Mouse (Mus musculus): ENCODE measurements around the gene Prcd. TPM values are rescaled to one million over a fixed set of nuclear protein-coding genes. Genes with fewer than 3 reads are reported as not detected.

The Prcd gene
- total RNA-seq, 2 experiments from 2014 or later = 4.1 to 6.0 TPM

DNA sequence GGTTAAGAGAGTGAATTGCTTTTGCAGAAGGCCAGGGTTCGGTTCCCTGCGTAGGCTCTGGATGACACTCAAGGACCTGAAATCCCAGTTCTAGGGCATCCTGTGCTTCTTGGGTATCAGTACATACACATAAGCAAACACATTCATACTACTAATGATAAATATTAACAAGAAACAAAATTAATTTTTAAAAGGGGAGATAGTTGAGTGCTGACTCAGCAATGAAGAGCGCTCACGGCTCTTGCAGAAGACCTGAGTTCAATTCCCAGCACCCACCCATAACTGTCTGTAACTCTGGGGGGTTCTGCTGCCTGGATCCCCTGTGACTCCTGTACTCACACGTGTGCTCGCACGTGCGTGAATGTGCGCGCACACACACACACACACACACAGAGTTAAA lies 36.3 kb downstream of the Prcd start:
- DNase-seq = no peak

DNA sequence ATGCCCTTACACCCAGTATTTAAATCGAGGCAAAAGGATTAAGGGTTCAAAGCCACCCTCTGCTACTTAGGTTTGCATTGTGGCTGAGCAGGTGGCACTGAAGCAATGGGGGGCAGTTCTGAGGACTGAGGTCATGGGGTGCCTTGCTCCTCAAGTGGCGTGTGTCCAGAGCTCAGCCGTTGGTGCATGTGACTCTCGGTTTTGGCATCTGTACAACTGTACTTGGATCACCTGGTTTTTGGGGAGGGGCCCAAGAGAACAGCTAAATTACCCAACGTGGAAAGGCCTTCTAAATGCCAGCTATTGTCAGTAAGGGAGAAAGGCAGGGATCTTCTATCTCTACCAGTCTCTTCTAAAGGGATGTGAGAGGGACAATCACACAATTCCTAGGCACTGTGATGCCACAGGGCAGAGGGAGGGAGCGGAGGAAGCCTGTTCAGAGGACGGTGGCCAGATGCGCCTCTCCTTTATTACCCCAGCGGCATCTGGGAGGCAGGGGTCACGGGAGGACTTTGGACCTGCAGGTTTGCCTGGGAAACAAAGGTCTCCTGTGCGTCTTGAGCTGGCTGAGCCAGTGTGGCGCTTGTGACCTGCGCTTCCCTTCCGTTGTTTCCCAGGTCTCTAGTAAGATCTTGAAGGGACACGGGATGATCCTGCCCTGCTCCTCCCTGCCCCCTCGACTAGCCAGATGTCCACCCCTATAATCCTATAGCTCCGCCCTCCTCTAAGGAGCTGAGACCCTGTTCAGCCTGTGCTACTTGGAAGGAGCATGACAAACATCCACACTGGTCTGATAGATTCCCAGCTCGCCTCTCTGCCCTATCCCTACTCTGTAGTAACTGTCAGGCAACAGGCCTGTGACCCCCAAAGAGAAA lies 37.6 kb downstream of the Prcd start:
- no peak for DNase-seq

DNA sequence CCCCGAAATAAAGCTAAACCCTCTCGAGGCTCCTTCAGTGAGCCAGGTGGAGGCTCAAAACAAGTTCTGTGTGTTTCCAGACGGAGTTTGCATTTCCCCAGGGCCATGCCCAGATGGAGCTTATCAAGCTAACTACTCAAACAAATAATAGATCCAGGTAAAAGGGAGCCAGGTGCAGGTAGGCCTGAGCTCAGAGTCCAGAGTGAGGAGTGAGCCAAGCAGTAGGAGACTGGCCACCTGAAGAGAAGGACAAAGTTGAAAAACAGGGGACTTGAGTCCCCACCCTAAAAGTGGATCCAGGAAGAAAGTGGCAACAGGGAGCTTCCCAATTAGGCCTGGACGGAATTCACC lies 40.5 kb downstream of the Prcd start:
- DNase-seq = no peak

DNA sequence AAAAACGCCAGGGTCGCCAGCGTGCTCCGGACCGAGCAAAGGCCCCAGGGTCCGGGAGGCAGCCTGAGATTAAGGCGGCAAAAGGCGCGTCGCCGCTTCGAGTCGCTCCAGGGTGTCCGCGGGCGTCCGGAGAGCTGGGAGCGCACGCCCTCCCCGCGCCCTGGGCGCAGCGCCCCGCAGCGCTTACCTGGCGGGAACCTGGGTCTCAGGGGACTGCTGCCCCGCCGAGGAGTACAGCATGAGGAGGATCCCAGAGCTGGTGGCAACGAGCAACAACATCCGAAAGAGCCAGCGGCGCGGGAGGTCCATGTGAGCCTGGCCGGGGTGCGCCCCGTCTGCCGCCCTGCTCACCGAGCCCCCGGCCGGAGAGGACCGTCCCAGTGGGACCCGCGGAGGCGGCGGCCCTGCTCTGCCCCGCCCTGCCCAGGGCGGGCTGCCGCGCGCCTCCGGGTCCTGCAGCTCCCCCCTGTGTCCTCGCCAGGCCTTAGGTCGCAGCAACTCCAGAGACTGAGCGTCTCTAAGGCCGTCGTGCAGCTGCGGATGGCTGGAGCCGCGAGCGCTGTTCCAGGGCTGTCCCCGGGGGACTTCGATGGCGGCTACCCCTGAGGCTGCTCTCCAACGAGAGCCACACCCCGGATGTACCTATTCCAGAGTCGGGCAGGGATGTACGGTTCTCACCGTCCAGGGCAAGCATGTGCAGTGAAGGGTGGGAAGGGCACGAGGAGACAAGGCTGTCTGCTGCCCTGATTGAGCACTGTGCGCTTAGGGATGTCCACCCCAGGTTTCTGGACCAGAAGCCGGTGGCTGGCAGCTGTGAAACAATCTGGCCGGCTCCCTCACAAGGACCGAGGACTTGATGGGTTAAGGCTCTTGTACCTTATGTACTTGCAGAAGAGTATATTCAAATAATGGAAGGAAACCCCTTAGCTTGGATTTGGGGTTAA lies 41.2 kb downstream of the Prcd start:
- DNase-seq = peak; percentile 69

DNA sequence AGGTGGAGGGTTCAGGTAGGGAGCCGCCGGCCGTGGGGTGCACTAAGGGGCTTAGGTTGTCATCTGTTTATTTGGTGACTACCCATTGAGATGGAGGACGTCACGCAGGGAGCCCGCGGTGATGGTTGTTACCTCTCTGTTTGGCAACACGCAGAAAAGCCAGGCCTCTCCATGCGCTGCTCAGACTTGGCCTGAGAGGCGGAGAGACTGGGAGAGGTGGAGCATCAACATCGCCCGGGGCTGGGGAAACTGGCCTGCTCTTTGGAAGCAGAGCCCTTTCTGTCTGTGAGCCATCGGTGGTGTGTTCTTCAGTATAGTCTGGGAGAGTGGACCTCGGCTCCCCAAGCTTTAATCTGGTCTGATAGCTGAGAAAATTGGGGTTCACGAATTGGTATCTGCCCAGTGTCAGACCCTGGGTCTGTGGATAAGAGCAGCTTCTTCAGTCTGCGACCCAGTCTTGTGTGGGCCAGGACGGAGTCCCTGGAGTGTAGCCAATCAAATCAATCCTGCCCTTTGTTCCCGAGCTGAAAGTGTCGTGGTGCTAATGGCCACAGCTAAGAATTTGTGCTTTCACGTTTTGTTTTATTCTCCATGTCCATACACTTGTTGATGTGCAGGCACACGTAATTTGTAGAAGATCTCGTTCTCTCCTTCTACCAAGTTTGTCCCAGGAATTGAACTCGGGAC lies 42.0 kb downstream of the Prcd start:
- DNase-seq = no peak

DNA sequence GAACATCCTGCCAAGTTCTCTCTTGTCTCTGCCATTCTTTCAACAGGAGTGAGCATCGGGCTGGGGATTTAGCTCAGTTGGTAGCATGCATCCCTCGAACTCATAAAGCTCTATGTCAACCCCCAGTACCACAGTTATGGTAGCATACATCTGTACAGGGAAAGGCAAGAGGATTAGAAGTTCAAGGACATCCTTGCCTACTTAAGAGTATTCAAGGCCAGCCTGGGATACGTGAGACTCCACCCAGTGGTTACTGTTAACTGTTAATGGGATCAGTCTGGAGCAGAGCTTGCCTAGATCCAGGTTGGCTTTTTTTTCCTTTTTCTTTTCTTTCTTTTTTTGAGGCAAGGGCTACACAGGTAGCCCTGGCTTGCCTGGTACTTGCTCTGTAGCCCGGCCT lies 43.1 kb downstream of the Prcd start:
- DNase-seq = no peak

DNA sequence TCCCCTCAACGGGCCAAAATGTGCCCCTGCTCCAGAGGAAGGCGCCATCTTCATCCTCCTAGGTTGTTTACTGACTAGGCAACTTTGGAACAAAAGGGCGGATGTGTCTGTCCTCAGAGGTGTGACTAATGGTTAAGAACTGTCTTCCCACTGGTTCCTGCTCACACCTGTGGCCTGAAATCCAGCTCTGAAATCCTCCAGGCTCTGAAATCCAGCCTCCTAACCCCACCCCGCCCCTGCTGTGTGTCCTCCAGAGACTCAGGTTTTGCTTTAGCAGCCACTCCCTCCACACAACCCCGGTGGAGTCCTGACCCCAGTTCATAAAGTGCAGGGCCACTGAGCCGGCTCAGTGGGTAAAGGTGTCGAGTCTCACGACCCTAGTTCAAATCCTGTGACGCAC lies 44.2 kb downstream of the Prcd start:
- no peak for DNase-seq

DNA sequence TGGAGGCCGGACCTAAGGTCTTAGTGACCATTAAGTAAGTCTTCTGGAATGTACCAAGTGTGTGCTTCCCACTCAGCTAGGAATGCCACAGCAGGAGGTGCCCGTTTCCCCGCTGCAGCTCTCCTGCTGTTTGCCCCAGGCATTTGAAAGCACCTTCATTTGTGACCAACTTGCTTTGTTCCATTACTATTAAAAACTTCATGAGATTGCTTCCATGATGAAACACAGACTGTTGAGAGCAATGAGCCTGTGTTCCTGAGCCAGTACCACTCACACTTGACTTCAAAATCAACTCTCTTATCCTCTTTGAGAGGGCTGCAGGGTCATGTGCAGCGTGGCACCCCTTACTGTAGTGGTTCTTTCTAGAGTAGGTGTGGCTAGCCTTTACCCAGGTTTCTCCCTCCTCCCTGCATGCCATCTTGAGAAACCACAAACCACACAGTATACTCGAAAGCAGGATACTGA lies 48.1 kb downstream of the Prcd start:
- DNase-seq = no peak

DNA sequence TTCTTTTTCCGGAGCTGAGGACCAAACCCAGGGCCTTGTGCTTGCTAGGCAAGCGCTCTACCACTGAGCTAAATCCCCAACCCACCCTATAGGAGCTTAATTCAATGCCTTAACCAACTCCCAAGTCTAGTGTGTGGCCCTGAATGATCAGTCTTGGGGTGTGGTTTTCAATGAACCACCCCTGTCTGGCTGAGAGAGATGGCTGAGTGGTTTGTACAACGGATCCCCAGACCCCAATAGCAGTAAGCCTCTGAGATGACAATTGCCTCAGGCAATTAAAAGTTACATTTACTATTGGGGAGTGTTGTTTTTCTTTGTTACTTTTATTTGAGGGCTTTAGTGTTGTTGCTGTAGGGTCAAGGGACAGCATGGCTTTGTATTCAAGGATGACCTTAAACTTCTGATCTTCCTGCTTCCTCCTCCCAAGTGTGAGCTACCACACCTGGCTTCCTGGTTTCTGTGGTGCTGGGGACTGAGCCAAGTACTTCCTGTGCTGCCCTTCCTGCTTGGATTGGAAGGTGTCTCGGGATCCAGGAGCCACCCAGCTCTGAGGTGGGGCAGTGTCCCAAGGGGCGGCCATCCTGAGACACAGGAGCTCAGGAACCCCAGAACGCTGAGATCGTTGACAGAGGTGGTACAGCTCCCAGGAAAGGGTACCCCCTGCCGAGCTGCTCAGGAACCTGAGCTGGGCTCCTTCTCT lies 51.2 kb downstream of the Prcd start:
- no peak for DNase-seq

DNA sequence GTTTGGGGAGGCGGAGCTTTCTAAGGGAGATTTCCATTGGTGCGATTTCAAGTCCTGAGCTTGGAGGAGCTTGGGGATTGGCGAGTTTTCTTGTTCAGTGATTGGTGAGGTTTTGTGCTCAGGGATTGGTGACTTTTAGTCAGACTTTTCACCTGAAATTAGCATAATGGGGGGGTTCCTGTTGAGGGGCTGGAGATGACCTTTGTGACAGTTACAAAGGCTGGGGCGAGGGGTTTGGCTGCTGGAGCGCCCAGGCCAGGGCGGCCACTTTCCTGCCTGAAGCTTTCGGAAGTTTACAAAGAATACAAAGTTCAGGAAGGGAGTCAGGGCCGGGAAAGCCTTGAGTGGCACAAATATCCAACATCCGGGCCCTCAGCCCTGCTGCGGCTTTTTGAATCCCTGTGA lies 51.9 kb downstream of the Prcd start:
- no peak for DNase-seq

DNA sequence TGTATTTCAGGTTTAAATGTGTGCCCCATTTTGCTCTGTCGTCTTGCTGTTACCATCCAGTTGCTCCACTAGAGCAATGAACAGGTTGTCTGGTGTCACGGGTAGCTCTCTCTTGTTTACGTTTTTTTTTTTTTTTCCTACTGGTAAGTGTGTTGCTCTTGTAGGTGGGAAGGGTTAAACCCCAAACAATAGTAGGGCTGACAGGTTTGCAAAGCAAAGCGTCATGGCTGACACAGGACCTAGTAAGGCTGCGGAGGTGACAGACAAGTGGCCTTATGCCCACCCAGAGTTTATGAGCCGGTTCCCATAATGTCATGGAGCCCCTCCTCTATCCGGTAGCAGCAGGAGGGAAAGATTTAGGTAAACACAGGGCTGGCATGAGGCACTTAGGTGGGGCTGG lies 53.0 kb downstream of the Prcd start:
- DNase-seq = no peak

DNA sequence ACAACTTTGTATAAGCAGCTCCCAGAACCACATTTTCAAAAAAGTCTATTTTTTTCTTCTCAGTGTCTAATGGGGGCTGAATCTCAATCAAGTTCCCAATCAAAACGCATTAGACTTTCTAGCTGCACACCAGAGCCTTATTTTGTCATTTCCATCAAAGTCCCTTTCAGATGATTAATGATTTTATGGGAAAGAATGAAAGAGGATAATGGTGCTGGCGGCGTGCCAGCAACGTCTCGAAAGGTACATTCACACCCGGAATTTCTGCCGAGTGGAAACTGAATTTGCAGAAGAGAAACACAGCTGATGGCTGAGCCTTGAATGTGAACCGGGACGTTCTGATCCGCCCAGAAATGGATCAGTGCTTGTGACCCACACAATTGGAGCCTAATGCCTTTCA lies 56.8 kb downstream of the Prcd start:
- no peak for DNase-seq

DNA sequence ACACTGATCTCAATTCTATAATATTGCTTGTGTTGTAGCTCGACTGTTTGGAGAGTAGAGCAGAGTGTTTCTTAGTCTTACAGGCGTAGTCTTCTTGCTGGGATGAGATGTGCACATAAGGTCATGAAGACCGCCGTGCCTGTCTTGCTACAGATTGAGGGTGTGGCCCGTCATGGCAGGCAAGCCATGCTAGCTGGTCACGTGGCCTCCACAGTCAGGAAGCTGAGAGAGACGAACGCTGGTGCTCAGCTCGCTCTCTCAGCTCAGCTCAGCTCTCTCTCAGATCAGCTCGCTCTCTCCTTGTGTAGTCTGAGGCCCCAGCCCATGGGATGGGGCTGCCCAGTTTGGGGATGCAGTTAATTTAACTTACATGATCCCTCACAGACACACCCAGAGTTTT lies 57.5 kb downstream of the Prcd start:
- DNase-seq = no peak

DNA sequence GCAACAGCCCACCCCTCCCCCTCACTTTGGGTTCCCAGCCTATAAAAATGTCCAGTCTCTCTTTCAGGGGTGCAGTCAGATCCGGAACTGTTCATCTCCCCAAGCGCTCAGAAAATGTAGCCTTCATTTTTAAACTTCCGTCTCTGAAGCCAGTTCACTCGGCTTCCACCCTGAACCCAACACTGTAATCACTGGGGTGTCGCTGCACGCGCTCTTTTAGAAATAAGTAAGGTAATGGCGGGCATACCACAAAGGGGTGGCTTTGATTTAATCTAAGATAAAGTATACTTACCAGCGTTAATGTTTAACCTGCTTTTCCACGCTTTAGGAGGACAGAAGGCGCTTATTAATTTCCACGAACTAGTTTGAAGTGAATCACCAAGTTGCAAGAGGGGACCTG lies 60.7 kb downstream of the Prcd start:
- no peak for DNase-seq

Other genes with a start within 250 kb of the Prcd start
- gene Rnf157, start 240.5 kb upstream of the Prcd start, total RNA-seq (2021) = 10 to 100 TPM; 11.2 to 16.5 TPM
- 10 to 100 TPM; 47.9 to 51.1 TPM for gene Ubald2, start 219.4 kb upstream of the Prcd start, total RNA-seq (2021)
- not detected for gene Qrich2, start 187.3 kb upstream of the Prcd start, total RNA-seq (2021)
- 10 to 100 TPM; 68.0 to 80.1 TPM for gene Prpsap1, start 159.3 kb upstream of the Prcd start, total RNA-seq (2021)
- gene Sphk1, start 122.6 kb upstream of the Prcd start, total RNA-seq (2021) = 1 to 10 TPM; 3.0 to 5.1 TPM
- gene Ube2o, start 72.1 kb upstream of the Prcd start, total RNA-seq (2021) = 10 to 100 TPM; 20.8 to 29.8 TPM
- gene Aanat, start 67.1 kb upstream of the Prcd start, total RNA-seq (2021) = not detected
- 10 to 100 TPM; 11.1 to 14.4 TPM for gene Rhbdf2, start 26.5 kb upstream of the Prcd start, total RNA-seq (2021)
- gene Cygb, start 779 bp downstream of the Prcd start, total RNA-seq (2021) = 10 to 100 TPM; 40.8 to 44.7 TPM
- under 1 TPM in 1 of 2 experiments, not detected in 1; 0.15 TPM for gene St6galnac1, start 122.0 kb downstream of the Prcd start, total RNA-seq (2021)
- gene Mxra7, start 174.5 kb downstream of the Prcd start, total RNA-seq (2021) = 10 to 100 TPM; 33.7 to 40.0 TPM
- gene Mettl23, start 189.7 kb downstream of the Prcd start, total RNA-seq (2021) = 10 to 100 TPM; 29.1 to 35.3 TPM
- 10 to 100 TPM; 36.0 to 38.4 TPM for gene Jmjd6, start 189.9 kb downstream of the Prcd start, total RNA-seq (2021)
- 10 to 100 TPM; 26.8 to 44.4 TPM for gene Mfsd11, start 198.9 kb downstream of the Prcd start, total RNA-seq (2021)
- gene Srsf2, start 199.6 kb downstream of the Prcd start, total RNA-seq (2021) = 100 to 1,000 TPM; 222 to 286 TPM